Mouse (Mus musculus): ENCODE measurements around the gene Idh1. TPM values are rescaled to one million over a fixed set of nuclear protein-coding genes. Genes with fewer than 3 reads are reported as not detected.
A peak's percentile ranks its signal among the peaks of the same experiment; 100 is the strongest.

The Idh1 gene
- polyA plus RNA-seq, 1 experiment from 2014 or later: 510 TPM

GRCm38 (mm10) chr1:65132833-65133232 lies 53.5 kb downstream of the Idh1 start:
- no peak overlapping the region for H3K4me2 ChIP-seq (ENCODE audit: low read depth, low read length)
- ATAC-seq (ENCODE audit: low read depth): no peak
- H3K4me1 ChIP-seq (ENCODE audit: control insufficient read depth, insufficient read depth, low read length): no peaks in the 10 kb centered on the region
- H3K27me3 ChIP-seq (ENCODE audit: control insufficient read depth, insufficient read depth, low read length): no peaks in the 10 kb centered on the region
- no peaks in the 10 kb centered on the region for H3K36me3 ChIP-seq (ENCODE audit: control insufficient read depth, insufficient read depth, low read length)
- H3K4me3 ChIP-seq (ENCODE audit: low read depth, low read length): no peak overlapping the region
- 91% methylated on average over 1 of the region's 1 CpGs for WGBS
- H3K27ac ChIP-seq (ENCODE audit: low read depth, low read length): no peak overlapping the region
- no peak overlapping the region for H3K9ac ChIP-seq (replicated peaks; ENCODE audit: low read depth, low read length)
- H3K9me3 ChIP-seq (ENCODE audit: control insufficient read depth, low read length): no peaks in the 10 kb centered on the region

- no peak overlapping the region for H3K4me3 ChIP-seq (ENCODE audit: low read depth, low read length)
- no peak overlapping the region for H3K27ac ChIP-seq (ENCODE audit: low read depth, low read length)
- no peaks in the 10 kb centered on the region for H3K4me1 ChIP-seq (ENCODE audit: control insufficient read depth, insufficient read depth, low read length)
- no peak overlapping the region for H3K4me2 ChIP-seq (ENCODE audit: low read depth, low read length)
- H3K9me3 ChIP-seq (ENCODE audit: control insufficient read depth, low read length): no peaks in the 10 kb centered on the region
- ATAC-seq (ENCODE audit: low read depth): no peak
- H3K9ac ChIP-seq (replicated peaks; ENCODE audit: low read depth, low read length): no peak overlapping the region
- H3K27me3 ChIP-seq (ENCODE audit: control insufficient read depth, insufficient read depth, low read length): no peaks in the 10 kb centered on the region
- 89% methylated on average over 1 of the region's 1 CpGs for WGBS
- no peaks in the 10 kb centered on the region for H3K36me3 ChIP-seq (ENCODE audit: control insufficient read depth, insufficient read depth, low read length)
Observed at GRCm38 (mm10) chr1:65131671-65132070, 54.6 kb downstream of the Idh1 start.

GRCm38 (mm10) chr1:65130226-65130625 lies 56.1 kb downstream of the Idh1 start:
- no peak for ATAC-seq (ENCODE audit: low read depth)
- H3K27me3 ChIP-seq (ENCODE audit: control insufficient read depth, insufficient read depth, low read length): no peaks in the 10 kb centered on the region
- 84% methylated on average over 3 of the region's 3 CpGs for WGBS

DNA sequence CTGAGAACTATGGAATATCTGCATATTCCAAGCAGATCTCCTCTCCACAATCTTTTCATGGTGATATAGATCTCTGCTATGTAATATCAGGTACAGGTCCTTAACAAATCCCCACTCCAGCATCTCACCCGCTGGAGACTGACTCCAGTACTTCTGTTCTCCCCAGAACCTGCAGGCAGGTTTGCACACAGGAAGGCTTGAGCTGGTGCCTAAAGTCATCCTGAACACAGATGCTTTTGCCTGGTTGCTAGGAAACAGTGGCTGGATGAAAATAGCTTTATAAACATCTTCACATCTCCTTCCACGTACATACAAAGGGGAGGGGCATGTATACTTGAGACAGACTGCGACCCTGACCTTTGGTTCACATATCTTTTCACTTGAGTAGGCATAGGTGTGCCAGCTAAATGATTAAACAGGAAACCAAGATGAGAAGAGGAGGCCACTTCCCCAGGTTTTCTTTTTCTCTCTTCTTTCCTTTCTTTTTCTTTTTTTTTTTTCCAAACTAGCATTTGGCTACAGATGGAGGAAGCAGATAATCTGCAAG lies 56.6 kb downstream of the Idh1 start:
- Histone ChIP-seq H3K4me3 (ENCODE audit: low read depth, low read length) (no peak overlapping the region), H3K27ac (ENCODE audit: low read depth, low read length) (no peak overlapping the region), H3K9ac (replicated peaks; ENCODE audit: low read depth, low read length) (no peak overlapping the region), H3K4me1 (ENCODE audit: control insufficient read depth, insufficient read depth, low read length) (no peaks in the 10 kb centered on the region), H3K9me3 (ENCODE audit: control insufficient read depth, low read length) (no peaks in the 10 kb centered on the region), H3K27me3 (ENCODE audit: control insufficient read depth, insufficient read depth, low read length) (no peaks in the 10 kb centered on the region), H3K4me2 (ENCODE audit: low read depth, low read length) (no peak overlapping the region), H3K36me3 (ENCODE audit: control insufficient read depth, insufficient read depth, low read length) (no peaks in the 10 kb centered on the region)
- no peak for ATAC-seq (ENCODE audit: low read depth)
- 78% methylated on average over 3 of the region's 3 CpGs for WGBS

More at GRCm38 (mm10) chr1:65130226-65130625, 56.1 kb downstream of the Idh1 start:
- Histone ChIP-seq H3K9ac (replicated peaks; ENCODE audit: low read depth, low read length) (no peak overlapping the region), H3K4me1 (ENCODE audit: control insufficient read depth, insufficient read depth, low read length) (no peaks in the 10 kb centered on the region), H3K4me3 (ENCODE audit: low read depth, low read length) (no peak overlapping the region), H3K4me2 (ENCODE audit: low read depth, low read length) (no peak overlapping the region), H3K27ac (ENCODE audit: low read depth, low read length) (no peak overlapping the region), H3K9me3 (ENCODE audit: control insufficient read depth, low read length) (no peaks in the 10 kb centered on the region), H3K36me3 (ENCODE audit: control insufficient read depth, insufficient read depth, low read length) (no peaks in the 10 kb centered on the region)

GRCm38 (mm10) chr1:65122574-65123372 lies 63.5 kb downstream of the Idh1 start, which contains the start of gene D630023F18Rik:
D630023F18Rik (minus strand) TSS chr1:65123214.
- Histone ChIP-seq H3K4me1 (ENCODE audit: control insufficient read depth, insufficient read depth, low read length) (no peaks in the 10 kb centered on the region), H3K4me3 (ENCODE audit: low read depth, low read length) (peak within 1 kb of the TSS; percentile 19; the same call in 1 of the 2 replicates), H3K4me2 (ENCODE audit: low read depth, low read length) (peak within 1 kb of the TSS; percentile 31; the same call in 1 of the 2 replicates), H3K9me3 (ENCODE audit: control insufficient read depth, low read length) (no peaks in the 10 kb centered on the region), H3K27me3 (ENCODE audit: control insufficient read depth, insufficient read depth, low read length) (no peaks in the 10 kb centered on the region), H3K9ac (replicated peaks; ENCODE audit: low read depth, low read length) (0 out of 2 replicates have a peak within 1 kb of the TSS, but pooled peaks have one; percentile 28), H3K27ac (ENCODE audit: low read depth, low read length) (no peak within 1 kb of the TSS), H3K36me3 (ENCODE audit: control insufficient read depth, insufficient read depth, low read length) (no peaks in the 10 kb centered on the region)
- WGBS: 26% methylated on average over 9 of the region's 9 CpGs
- ATAC-seq (ENCODE audit: low read depth): no peak

- Histone ChIP-seq H3K27me3 (ENCODE audit: control insufficient read depth, insufficient read depth, low read length) (no peaks in the 10 kb centered on the region), H3K4me2 (ENCODE audit: low read depth, low read length) (no peak within 1 kb of the TSS), H3K27ac (ENCODE audit: low read depth, low read length) (no peak within 1 kb of the TSS), H3K9ac (replicated peaks; ENCODE audit: low read depth, low read length) (no peak within 1 kb of the TSS), H3K4me1 (ENCODE audit: control insufficient read depth, insufficient read depth, low read length) (no peaks in the 10 kb centered on the region), H3K4me3 (ENCODE audit: low read depth, low read length) (no peak within 1 kb of the TSS), H3K9me3 (ENCODE audit: control insufficient read depth, low read length) (no peaks in the 10 kb centered on the region), H3K36me3 (ENCODE audit: control insufficient read depth, insufficient read depth, low read length) (no peaks in the 10 kb centered on the region)
- 93% methylated on average over 1 of the region's 1 CpGs for WGBS
- no peak for ATAC-seq (ENCODE audit: low read depth)
Observed at GRCm38 (mm10) chr1:65119438-65119837, 66.9 kb downstream of the Idh1 start, which contains the start of gene Gm28845. Gm28845 (minus strand) TSS chr1:65119558.

DNA sequence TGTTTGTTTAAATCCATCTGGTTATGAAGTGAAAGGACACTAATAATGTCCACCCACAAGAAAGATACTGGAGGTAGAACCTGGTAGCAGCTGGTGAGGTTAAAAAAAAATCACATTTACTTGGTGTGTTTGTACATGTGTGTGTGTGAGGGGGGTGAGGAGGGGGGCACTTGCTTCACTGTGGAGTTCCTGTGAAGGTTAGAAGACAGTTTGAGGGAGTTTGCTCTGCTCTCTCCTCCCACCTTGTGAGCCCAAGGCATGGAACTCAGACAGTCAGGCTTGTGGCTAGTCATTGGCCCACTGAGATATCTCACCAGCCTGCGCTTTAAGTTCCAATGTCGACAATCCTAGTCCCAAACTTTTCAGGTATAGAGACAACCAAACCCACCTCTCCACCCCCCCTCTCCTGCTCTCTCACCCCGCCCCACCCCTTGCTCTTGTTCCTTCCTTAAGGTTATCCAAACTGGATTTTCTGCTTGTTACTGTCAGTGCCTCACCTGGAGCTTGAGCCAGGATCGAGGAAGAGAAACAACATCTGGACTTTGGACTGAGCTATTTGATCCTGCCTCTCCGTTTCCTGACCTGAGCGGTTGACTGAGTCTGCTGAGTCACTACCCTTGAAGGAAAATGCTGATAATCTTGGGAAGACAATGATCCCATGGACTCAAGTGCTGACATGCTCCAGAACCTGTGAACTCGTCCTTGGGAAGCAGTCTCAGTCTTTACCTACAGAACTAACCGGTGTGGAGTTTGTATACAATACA lies 68.0 kb downstream of the Idh1 start:
- Histone ChIP-seq H3K27ac (ENCODE audit: low read depth, low read length) (no peak overlapping the region), H3K36me3 (ENCODE audit: control insufficient read depth, insufficient read depth, low read length) (no peaks in the 10 kb centered on the region), H3K9me3 (ENCODE audit: control insufficient read depth, low read length) (no peaks in the 10 kb centered on the region), H3K4me1 (ENCODE audit: control insufficient read depth, insufficient read depth, low read length) (no peaks in the 10 kb centered on the region), H3K4me2 (ENCODE audit: low read depth, low read length) (no peak overlapping the region), H3K27me3 (ENCODE audit: control insufficient read depth, insufficient read depth, low read length) (no peaks in the 10 kb centered on the region), H3K4me3 (ENCODE audit: low read depth, low read length) (no peak overlapping the region), H3K9ac (replicated peaks; ENCODE audit: low read depth, low read length) (no peak overlapping the region)
- 84% methylated on average over 8 of the region's 8 CpGs for WGBS
- ATAC-seq (ENCODE audit: low read depth): no peak

DNA sequence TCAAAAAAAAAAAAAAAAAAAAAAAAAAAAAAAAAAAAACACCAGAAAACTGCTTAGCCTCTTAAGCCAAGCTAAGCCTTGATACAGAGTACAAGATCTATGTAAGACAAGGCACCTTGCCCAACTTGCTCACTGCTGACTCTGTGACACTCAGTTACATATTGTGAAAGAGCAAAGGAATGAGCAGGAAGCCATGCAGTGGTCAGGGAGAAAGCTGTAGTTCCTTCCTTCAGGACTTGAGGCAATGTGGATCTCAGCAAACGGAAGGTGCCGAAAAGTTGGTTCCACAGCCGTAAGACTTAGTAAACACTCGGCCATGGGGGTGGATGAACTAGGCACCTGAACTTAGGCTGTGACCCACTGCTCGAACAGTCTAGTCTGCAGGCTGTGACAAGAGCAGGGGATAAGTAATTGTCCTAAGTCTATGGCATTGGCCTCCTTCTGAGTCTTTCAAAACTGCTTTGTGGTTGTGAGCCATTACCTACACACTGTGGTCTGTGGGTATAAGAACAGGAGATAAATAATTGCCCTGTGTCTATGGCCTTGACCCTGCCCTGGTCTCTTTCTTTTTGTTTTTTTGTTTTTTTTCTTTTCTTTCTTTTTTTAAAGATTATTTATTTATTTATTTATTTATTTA lies 72.6 kb downstream of the Idh1 start:
- WGBS: 85% methylated on average over 5 of the region's 5 CpGs
- no peak for ATAC-seq (ENCODE audit: low read depth)
- no peak overlapping the region for H3K9ac ChIP-seq (replicated peaks; ENCODE audit: low read depth, low read length)

More for the DNA sequence above, 72.6 kb downstream of the Idh1 start:
- no peaks in the 10 kb centered on the region for H3K36me3 ChIP-seq (ENCODE audit: control insufficient read depth, insufficient read depth, low read length)
- H3K27me3 ChIP-seq (ENCODE audit: control insufficient read depth, insufficient read depth, low read length): no peaks in the 10 kb centered on the region
- no peak overlapping the region for H3K4me3 ChIP-seq (ENCODE audit: low read depth, low read length)
- H3K27ac ChIP-seq (ENCODE audit: low read depth, low read length): no peak overlapping the region
- no peaks in the 10 kb centered on the region for H3K9me3 ChIP-seq (ENCODE audit: control insufficient read depth, low read length)
- no peaks in the 10 kb centered on the region for H3K4me1 ChIP-seq (ENCODE audit: control insufficient read depth, insufficient read depth, low read length)
- no peak overlapping the region for H3K4me2 ChIP-seq (ENCODE audit: low read depth, low read length)
